Mouse (Mus musculus) liver, embryonic 13.5 days (tissue): ENCODE data around the gene Polg2. TPM values are rescaled to one million over a fixed set of nuclear protein-coding genes. Genes with fewer than 3 reads are reported as not detected.
A peak's percentile ranks its signal among the peaks of the same experiment; 100 is the strongest.
"Not testable (repeated sequence)": the region's sequence is repeated elsewhere in the genome, so short reads cannot be mapped to it uniquely, and the experiment has no call there.

Experiments
- ATAC-seq: fragments of 200-750 bp; cut with Nextera tagmentation; 2 replicates; pipeline ENCODE4 v1.8.0; 2017; ENCODE audit warnings: low read depth, mild to moderate bottlenecking, moderate number of reproducible peaks, moderate library complexity
- DNase-seq: peaks from one replicate; pipeline ENCODE4 v3.0.0; 2022
- H3K27ac ChIP-seq: fragments of 300-500 bp; sonication (generic); 2 replicates; pipeline ENCODE4 v1.5.1; 2015; ENCODE audit warnings: moderate library complexity, mild to moderate bottlenecking, inconsistent platforms
- H3K27me3 ChIP-seq: fragments of 300-500 bp; sonication (generic); 2 replicates; pipeline ENCODE4 v1.6.1; 2015; ENCODE audit warnings: mild to moderate bottlenecking, inconsistent platforms
- H3K36me3 ChIP-seq: fragments of 300-500 bp; sonication (generic); 2 replicates; pipeline ENCODE4 v1.6.1; 2015; ENCODE audit warnings: mild to moderate bottlenecking, inconsistent platforms
- H3K4me1 ChIP-seq: fragments of 300-500 bp; sonication (generic); replicated peaks from 2 replicates; pipeline ENCODE4 v1.6.1; 2015; ENCODE audit warnings: inconsistent platforms
- H3K4me2 ChIP-seq: fragments of 300-500 bp; sonication (generic); 2 replicates; pipeline ENCODE4 v1.6.1; 2015; ENCODE audit warnings: inconsistent platforms, mild to moderate bottlenecking, moderate library complexity
- H3K4me3 ChIP-seq: fragments of 300-500 bp; sonication (generic); replicated peaks from 2 replicates; pipeline ENCODE4 v1.5.1; 2015; ENCODE audit warnings: mild to moderate bottlenecking, inconsistent platforms
- H3K9ac ChIP-seq: fragments of 300-500 bp; sonication (generic); 2 replicates; pipeline ENCODE4 v1.6.1; 2015; ENCODE audit warnings: mild to moderate bottlenecking, inconsistent platforms
- H3K9me3 ChIP-seq: fragments of 300-500 bp; sonication (generic); replicated peaks from 2 replicates; pipeline ENCODE4 v1.6.1; 2016; ENCODE audit warnings: inconsistent platforms
- WGBS: fragments of 180-500 bp; shearing (Covaris S2); methylation state at CpG from one replicate; pipeline ENCODE4 v1.1.7; 2015; ENCODE audit not compliant: insufficient replicate concordance; 5-methylcytosine and 5-hydroxymethylcytosine counted together
- polyA plus RNA-seq: library from polyadenylated mRNA; unstranded; fragments of >200 nt; fragmentation: Nextera tagmentation; extraction: Ambion mirVana; gene quantifications from 2 replicates; pipeline ENCODE4 v1.2.1, GENCODE M21; 2015

Polg2 gene
- polyA plus RNA-seq, 1 experiment from 2014 or later = 5.5 TPM

DNA sequence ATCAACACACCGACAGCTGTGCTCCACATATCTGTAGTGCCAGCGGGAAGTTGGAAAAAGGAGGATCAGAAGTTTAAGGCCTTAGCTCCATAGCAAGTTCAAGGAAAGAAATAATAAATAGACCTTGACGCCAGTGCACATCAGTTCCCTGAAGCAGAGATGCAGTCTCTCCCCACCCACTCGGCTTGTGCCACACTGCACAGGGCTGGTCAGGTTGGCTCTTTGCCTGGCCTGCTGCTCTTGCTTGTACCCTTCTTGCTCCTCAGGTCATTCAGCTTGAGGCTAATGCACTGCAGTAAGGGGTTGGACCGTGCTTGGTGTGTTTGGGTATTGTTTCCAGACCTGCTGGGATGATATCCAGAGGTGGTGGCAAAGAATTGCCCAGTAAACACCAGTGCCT is 18.8 kb downstream of the Polg2 start:
- no peak overlapping the region for H3K27ac ChIP-seq
- peaks cover 6% of the 10 kb centered on the region; the same call in 1 of the 2 replicates for H3K36me3 ChIP-seq
- ATAC-seq = no peak
- DNase-seq = no peak
- H3K4me3 ChIP-seq = no peak overlapping the region
- H3K4me1 ChIP-seq = peaks cover 41% of the 10 kb centered on the region
- WGBS = 77% methylated on average over 5 of the region's 5 CpGs
- no peaks in the 10 kb centered on the region for H3K9me3 ChIP-seq
- no peaks in the 10 kb centered on the region for H3K27me3 ChIP-seq
- no peak overlapping the region for H3K9ac ChIP-seq
- no peak overlapping the region for H3K4me2 ChIP-seq

DNA sequence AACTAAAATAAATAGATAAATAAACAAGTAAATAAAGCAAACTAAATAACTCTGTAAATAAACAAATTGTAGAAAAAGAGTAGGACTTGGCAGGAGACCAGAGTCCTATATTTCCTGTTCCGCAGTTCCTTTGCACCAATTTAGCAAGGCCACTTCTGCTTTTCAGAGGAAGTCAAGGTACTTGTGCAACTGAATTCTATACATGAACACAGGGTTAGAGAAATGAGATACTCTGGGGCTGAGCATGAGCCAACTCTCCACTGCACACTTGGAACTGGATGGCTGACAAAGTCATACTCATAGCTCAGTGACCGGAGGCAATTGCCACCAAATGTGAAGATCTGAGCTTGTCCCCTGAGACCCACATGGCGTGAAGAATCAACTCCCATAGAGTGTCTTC is 20.3 kb downstream of the Polg2 start:
- Histone ChIP-seq H3K9ac (no peak overlapping the region), H3K4me2 (no peak overlapping the region), H3K4me3 (no peak overlapping the region), H3K27ac (0 out of 2 replicates have a peak overlapping the region, but pooled peaks have one; percentile 8), H3K36me3 (no peaks in the 10 kb centered on the region), H3K9me3 (no peaks in the 10 kb centered on the region), H3K4me1 (peaks cover 33% of the 10 kb centered on the region), H3K27me3 (no peaks in the 10 kb centered on the region)
- ATAC-seq (no peak), DNase-seq (no peak)
- 56% methylated on average over 3 of the region's 3 CpGs for WGBS

DNA sequence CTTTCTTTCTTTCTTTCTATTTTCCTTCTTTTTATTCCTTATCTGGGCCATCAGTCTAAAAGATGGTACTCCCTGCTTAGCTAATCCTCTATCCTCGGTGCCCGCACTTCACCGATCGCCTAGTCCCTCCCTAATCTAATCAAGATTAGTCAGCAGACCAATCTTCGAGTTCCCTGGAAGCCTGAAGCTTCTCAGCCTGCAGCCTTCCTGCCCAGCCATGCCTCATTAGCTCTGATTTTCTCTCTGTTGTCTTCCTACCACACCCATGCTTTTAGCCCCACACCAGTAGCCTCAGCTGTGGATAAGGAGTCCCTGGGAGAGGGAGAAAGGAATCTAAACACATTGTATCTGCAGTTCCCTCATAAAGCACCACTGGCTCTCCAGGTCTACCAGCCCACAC is 23.8 kb downstream of the Polg2 start:
- Histone ChIP-seq H3K4me2 (no peak overlapping the region), H3K27me3 (0 out of 2 replicates have a peak, but pooled peaks cover 8% of the 10 kb centered on the region), H3K9me3 (no peaks in the 10 kb centered on the region), H3K4me3 (no peak overlapping the region), H3K9ac (no peak overlapping the region), H3K4me1 (peaks cover 16% of the 10 kb centered on the region), H3K36me3 (no peaks in the 10 kb centered on the region), H3K27ac (no peak overlapping the region)
- WGBS = 58% methylated on average over 5 of the region's 5 CpGs
- no peak for DNase-seq
- ATAC-seq = no peak

DNA sequence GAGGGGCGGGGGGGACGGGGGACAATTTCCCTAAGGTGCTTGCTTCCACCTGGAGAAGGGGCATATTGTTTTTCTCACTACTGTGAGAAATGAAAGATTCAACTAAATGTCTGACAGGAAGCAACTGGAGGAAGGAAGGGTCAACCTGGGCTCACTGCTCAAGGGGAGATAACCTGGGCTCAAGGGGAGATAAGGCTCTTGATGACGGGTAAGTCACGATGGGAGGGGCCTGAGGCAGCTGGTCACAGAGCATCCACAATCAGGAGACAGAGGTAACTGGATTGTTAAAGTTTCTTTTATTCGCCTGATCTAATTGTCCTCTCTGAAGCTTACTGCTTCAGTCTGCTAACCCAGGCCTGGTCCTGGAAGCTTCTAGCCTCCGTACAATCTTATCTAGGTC is 26.0 kb downstream of the Polg2 start:
- H3K27me3 ChIP-seq = 0 out of 2 replicates have a peak, but pooled peaks cover 8% of the 10 kb centered on the region
- no peaks in the 10 kb centered on the region for H3K36me3 ChIP-seq
- DNase-seq (no peak), ATAC-seq (no peak)
- H3K9me3 ChIP-seq = no peaks in the 10 kb centered on the region
- no peak overlapping the region for H3K4me2 ChIP-seq
- H3K4me1 ChIP-seq = peaks cover 20% of the 10 kb centered on the region
- H3K4me3 ChIP-seq = no peak overlapping the region
- H3K27ac ChIP-seq = no peak overlapping the region
- WGBS = 50% methylated on average over 6 of the region's 6 CpGs
- H3K9ac ChIP-seq = no peak overlapping the region

DNA sequence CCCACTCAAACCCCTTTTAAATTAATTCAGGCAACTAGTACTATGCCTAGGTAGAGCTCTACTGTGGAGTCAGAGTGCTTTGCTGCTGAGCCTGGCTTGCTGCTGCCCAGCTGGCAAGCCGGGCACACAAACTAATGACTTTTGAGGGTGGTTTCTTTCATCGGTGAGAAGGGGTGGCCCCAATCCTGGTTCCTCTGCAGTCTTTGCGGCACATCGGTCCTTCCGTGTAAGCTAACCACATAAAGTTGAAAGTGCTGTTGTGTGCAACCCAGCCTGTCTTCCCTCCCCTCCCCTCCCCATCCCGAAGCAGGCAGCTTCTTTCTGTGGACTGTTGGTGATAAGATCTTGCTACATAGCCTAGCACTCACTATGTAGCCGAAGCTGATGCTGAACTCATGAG is 27.2 kb downstream of the Polg2 start:
- H3K27ac ChIP-seq = no peak overlapping the region
- no peaks in the 10 kb centered on the region for H3K9me3 ChIP-seq
- WGBS = 20% methylated on average over 7 of the region's 7 CpGs
- no peak overlapping the region for H3K9ac ChIP-seq
- H3K4me3 ChIP-seq = no peak overlapping the region; the same call in 1 of the 2 replicates
- peak overlapping the region; percentile 26; the same call in 1 of the 2 replicates for H3K4me2 ChIP-seq
- H3K4me1 ChIP-seq = peaks cover 20% of the 10 kb centered on the region
- no peak for DNase-seq
- H3K36me3 ChIP-seq = no peaks in the 10 kb centered on the region
- 0 out of 2 replicates have a peak, but pooled peaks cover 8% of the 10 kb centered on the region for H3K27me3 ChIP-seq
- ATAC-seq = 0 out of 2 replicates have a peak, but pooled peaks have one; percentile 7

DNA sequence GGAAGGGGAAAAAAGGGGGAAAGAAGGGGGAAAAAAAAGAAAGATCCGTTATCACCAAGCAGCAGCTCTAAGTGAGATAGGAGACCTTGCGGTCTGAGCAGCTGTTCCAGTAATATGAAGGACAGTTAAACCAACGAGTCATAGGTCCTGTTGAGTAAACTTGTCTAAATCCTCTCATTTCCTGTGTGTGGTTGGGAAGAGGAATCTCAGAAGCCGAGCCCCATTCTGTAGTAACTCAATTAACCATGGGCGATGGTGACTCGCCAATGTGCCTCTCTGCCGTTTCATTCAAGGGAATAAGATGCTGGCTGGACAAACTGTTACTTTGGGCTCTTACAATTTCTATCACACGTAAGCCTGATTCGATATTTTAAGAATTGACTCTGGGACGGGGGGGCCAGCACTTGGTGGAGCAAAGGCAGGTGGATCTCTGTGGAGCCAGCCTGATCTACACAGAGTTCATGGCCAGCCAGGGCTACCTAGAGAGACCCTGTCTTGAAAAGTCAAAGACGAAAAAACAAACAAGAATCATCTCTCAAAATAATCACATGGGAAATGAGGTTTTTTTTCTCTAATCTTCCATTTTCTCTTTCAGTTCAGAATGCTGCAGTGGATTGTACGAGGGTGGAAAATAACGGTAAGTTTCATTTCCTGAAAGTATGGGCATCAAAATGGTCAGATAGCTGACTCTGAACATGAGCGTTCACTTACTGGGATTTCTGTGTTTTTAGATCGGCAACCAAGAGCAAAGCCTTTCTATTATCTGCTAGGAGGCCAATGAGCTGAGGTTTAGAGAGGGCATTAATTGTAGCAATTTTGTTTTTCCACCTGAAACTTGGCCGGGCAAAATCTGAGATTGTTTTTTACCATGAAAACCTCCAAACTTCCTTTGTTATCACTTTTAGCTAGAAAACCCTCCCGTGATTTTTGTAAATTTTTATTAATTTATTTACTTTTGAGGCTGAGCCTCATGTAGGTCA is 28.0 kb downstream of the Polg2 start, which contains the start of gene Milr1:
Gene Milr1 (plus strand): TSS at position 188 of the 980 bp plus-strand sequence.
- Histone ChIP-seq H3K9me3 (no peaks in the 10 kb centered on the region), H3K9ac (no peak within 1 kb of the TSS), H3K4me2 (peak within 1 kb of the TSS; percentile 26), H3K4me1 (peaks cover 20% of the 10 kb centered on the region), H3K27ac (peak within 1 kb of the TSS; percentile 45), H3K4me3 (peak within 1 kb of the TSS; percentile 11), H3K36me3 (no peaks in the 10 kb centered on the region), H3K27me3 (0 out of 2 replicates have a peak, but pooled peaks cover 8% of the 10 kb centered on the region)
- WGBS = 27% methylated on average over 17 of the region's 17 CpGs
- ATAC-seq (no peak), DNase-seq (no peak)

DNA sequence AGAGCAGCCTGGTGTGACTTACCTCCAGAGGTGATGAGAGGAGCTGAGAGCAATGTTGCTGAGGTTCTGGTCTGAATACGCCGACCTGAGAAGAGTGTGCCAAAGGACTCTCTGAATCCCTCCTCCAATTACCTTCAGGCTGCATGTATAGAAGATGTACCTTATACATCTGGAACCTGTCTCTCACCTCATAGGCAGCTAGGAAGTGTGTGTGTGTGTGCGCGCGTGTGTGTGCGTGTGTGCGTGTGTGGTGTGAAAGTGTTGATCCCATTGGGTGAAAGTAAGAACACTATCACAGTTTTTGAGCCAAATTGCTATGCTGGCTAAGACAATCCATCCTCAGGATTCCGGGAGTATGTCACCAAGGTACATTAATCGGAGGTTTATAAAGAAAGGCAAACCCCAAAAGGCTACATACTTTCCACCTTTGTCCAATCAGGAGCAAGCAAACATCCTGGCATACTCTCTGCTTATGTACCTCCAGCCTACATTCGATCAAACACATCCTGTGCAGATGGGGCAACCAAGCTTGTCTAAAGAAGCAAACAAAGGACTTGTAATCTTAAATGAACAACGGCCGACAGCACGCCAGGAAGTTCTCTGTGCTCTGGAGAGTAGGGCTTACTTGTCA is 29.1 kb downstream of the Polg2 start, which contains the start of gene Pecam1:
Gene Pecam1 (minus strand): TSS at position 508 of the 631 bp plus-strand sequence.
- 0 out of 2 replicates have a peak, but pooled peaks cover 8% of the 10 kb centered on the region for H3K27me3 ChIP-seq
- H3K36me3 ChIP-seq = no peaks in the 10 kb centered on the region
- H3K4me1 ChIP-seq = peaks cover 20% of the 10 kb centered on the region
- no peak within 1 kb of the TSS for H3K9ac ChIP-seq
- H3K9me3 ChIP-seq = no peaks in the 10 kb centered on the region
- H3K4me3 ChIP-seq = peak within 1 kb of the TSS; percentile 11; the same call in 1 of the 2 replicates
- H3K4me2 ChIP-seq = peak within 1 kb of the TSS; percentile 26
- 55% methylated on average over 13 of the region's 13 CpGs for WGBS
- peak within 1 kb of the TSS; percentile 45 for H3K27ac ChIP-seq
- DNase-seq (no peak), ATAC-seq (no peak)

DNA sequence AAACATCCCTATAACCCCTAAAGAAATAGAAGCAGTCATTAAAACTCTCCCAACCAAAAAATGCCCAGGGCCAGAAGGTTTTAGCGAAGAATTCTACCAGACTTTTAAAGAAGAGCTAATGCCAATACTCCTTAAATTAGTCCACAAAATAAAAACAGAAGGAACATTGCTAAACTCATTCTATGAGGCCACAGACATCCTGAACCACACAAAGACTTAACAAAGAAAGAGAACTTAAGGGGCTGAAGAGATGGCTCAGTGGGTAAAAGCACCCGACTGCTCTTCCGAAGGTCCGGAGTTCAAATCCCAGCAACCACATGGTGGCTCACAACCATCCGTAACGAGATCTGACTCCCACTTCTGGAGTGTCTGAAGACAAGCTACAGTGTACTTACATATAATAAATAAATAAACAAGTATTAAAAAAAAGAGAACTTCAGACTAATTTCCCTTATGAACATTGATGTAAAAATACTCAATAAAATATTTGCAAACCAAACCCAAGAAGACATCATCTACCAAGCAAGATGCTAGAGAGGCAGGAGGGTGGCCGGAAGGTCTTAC is 29.7 kb downstream of the Polg2 start:
- not testable (repeated sequence) for DNase-seq, H3K9me3 ChIP-seq, H3K9ac ChIP-seq, H3K4me2 ChIP-seq, ATAC-seq, H3K27ac ChIP-seq, H3K4me3 ChIP-seq, H3K36me3 ChIP-seq, H3K27me3 ChIP-seq
- peaks cover 20% of the 10 kb centered on the region for H3K4me1 ChIP-seq
- WGBS = 78% methylated on average over 7 of the region's 7 CpGs

DNA sequence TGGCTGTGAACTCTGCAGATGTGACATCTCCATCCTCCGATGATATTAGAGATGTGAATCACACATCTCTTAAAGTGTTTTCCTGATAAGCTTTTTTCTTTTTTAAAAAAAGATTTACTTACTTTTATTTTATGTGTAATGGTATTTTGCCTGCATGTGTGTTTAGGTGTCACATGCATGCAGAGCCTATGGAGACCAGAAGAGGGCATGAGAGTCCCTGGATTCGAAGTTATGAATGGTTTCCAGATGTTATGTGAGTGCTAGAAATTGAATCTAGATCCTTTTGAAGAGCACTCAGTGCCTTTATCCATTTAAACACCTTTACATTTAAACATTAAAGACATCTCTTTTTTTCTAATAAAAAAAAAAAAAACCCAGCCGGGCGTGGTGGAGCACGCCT is 34.4 kb downstream of the Polg2 start:
- ATAC-seq = no peak
- 0 out of 2 replicates have a peak, but pooled peaks cover 3% of the 10 kb centered on the region for H3K4me1 ChIP-seq
- 76% methylated on average over 5 of the region's 5 CpGs for WGBS

DNA sequence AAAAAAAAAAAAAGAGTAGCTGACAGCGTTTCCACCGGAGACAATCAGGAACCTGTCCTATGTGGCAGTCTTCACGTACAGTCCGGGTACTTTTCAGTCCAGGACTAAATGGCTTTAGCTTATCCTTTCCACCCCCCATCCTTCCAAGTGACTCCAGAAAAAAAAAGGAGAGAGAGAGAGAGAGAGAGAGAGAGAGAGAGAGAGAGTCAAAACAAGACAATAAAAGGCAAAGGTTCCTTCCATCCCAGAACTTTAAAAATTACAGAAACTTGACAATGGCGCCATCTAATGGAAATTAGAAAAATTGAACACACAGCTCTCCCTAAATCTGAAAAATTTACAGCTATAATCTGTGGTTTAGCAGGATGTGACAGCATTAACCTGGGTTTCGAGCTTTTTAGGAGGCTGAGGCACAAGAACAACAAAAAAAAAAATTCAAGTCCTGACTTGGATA is 36.9 kb downstream of the Polg2 start:
- no peak overlapping the region for H3K9ac ChIP-seq
- no peaks in the 10 kb centered on the region for H3K27me3 ChIP-seq
- H3K4me2 ChIP-seq = no peak overlapping the region
- no peaks in the 10 kb centered on the region for H3K36me3 ChIP-seq
- H3K4me3 ChIP-seq = no peak overlapping the region
- H3K27ac ChIP-seq = no peak overlapping the region
- no peak for ATAC-seq
- no peak for DNase-seq
- H3K4me1 ChIP-seq = 0 out of 2 replicates have a peak, but pooled peaks cover 3% of the 10 kb centered on the region
- 21% methylated on average over 6 of the region's 6 CpGs for WGBS
- H3K9me3 ChIP-seq = no peaks in the 10 kb centered on the region

More for the DNA sequence above, 34.4 kb downstream of the Polg2 start:
- no peaks in the 10 kb centered on the region for H3K9me3 ChIP-seq
- H3K27me3 ChIP-seq = no peaks in the 10 kb centered on the region
- H3K4me3 ChIP-seq = no peak overlapping the region
- no peak for DNase-seq
- H3K27ac ChIP-seq = no peak overlapping the region
- H3K4me2 ChIP-seq = no peak overlapping the region
- no peak overlapping the region for H3K9ac ChIP-seq
- no peaks in the 10 kb centered on the region for H3K36me3 ChIP-seq

DNA sequence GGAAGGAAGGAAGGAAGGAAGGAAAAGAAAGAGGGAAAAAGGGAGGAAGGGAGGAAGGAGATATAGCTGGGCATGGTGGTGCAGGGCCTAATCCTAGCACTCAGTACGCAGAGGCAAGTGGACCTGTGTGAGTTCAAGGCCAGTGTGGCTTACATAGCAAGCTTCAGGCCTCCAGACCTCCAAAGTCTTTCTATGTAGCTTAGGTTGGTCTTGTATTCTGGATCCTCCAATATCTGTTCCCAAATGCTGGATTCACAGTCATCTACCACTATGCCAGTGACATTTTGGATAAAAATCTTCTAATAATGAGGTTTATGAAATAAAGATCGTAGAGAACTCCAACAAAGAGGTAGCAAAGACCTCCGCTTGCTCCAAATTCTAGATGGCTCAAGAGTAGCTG is 37.5 kb downstream of the Polg2 start:
- DNase-seq = no peak
- Histone ChIP-seq H3K9ac (no peak overlapping the region), H3K4me3 (no peak overlapping the region), H3K9me3 (no peaks in the 10 kb centered on the region), H3K36me3 (no peaks in the 10 kb centered on the region), H3K27me3 (no peaks in the 10 kb centered on the region), H3K4me1 (0 out of 2 replicates have a peak, but pooled peaks cover 6% of the 10 kb centered on the region), H3K4me2 (no peak overlapping the region), H3K27ac (no peak overlapping the region)
- ATAC-seq = no peak
- 67% methylated on average over 3 of the region's 3 CpGs for WGBS
